25 mouse cellular contexts compared by ENCODE assay signal in the genomic region with DNA sequence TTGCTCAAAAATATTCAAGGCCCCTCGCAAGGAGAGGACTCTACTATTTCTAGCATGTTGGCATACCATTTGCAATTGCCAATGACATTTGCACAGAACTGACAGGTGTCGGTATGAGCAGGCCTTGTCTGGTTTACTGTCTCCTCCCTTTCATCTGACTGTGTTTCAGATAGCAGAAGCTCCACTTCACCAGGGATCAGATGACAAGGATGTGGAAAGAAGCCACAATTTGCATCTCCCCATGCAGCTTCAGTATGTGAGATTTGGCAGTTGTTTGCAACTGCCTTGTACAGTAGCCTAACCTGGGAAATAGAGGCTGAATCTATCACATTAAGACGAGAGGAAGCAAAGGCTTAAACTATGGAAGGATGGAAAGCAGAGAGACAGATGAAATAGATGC. TPM values are rescaled to one million over a fixed set of nuclear protein-coding genes. Genes with fewer than 3 reads are reported as not detected.
DNase-seq lines count a peak whose midpoint lies in the region; ATAC-seq and TF ChIP-seq lines count a peak whose summit lies in the region.
"Had no signal": no experiment of that assay in that cellular context is flagged by ENCODE, and none has a peak within 500 bp of the region (broad histone marks: within the 10 kb centered on the region; RNA-seq: fewer than 3 reads in every experiment).

No protein-coding gene starts in this region.

- no peaks in the 10 kb centered on the region for H3K36me3 ChIP-seq in limb, embryonic 10.5 days
- no peaks in the 10 kb centered on the region for H3K36me3 ChIP-seq in liver, embryonic 15.5 days (replicated peaks)
- H3K36me3 ChIP-seq: embryonic facial prominence, embryonic 12.5 days; forebrain, embryonic 12.5 days; heart, embryonic 10.5 days; intestine, embryonic 15.5 days; limb, embryonic 15.5 days; neural tube, embryonic 13.5 days had no signal

- no peak overlapping the region for H3K9ac ChIP-seq in liver, embryonic 15.5 days
- H3K9ac ChIP-seq: embryonic facial prominence, embryonic 12.5 days; forebrain, embryonic 12.5 days; intestine, embryonic 15.5 days; limb, embryonic 15.5 days; neural tube, embryonic 13.5 days had no signal

- peak overlapping the region; percentile 13; the same call in 1 of the 2 replicates for H3K4me2 ChIP-seq in liver, embryonic 15.5 days
- H3K4me2 ChIP-seq: embryonic facial prominence, embryonic 12.5 days; forebrain, embryonic 12.5 days; intestine, embryonic 15.5 days; limb, embryonic 15.5 days; neural tube, embryonic 13.5 days had no signal

- no peak for TF ChIP-seq CTCF in lung, adult 2 months (IDR thresholded peaks at IDR 0.05; ENCODE audit: insufficient read depth, low read length)

- peaks cover 4% of the 10 kb centered on the region for H3K4me1 ChIP-seq in limb, embryonic 10.5 days
- peaks cover 57% of the 10 kb centered on the region for H3K4me1 ChIP-seq in liver, embryonic 15.5 days (replicated peaks)
- H3K4me1 ChIP-seq in lung, adult 2 months (ENCODE audit: control insufficient read depth, insufficient read depth, low read length) = no peaks in the 10 kb centered on the region
- H3K4me1 ChIP-seq: heart, embryonic 10.5 days; intestine, embryonic 15.5 days had no signal

- no peaks in the 10 kb centered on the region for H3K27me3 ChIP-seq in limb, embryonic 10.5 days (ENCODE audit: low read depth, poor library complexity, severe bottlenecking)
- H3K27me3 ChIP-seq in liver, embryonic 15.5 days = no peaks in the 10 kb centered on the region
- H3K27me3 ChIP-seq: embryonic facial prominence, embryonic 12.5 days; intestine, embryonic 15.5 days; limb, embryonic 15.5 days had no signal

- DNase-seq in heart, adult 11 months = peak; percentile 27
- no peak for DNase-seq in heart, postnatal 36 days
- peak; percentile 8 for DNase-seq in limb, embryonic 10.5 days (ENCODE audit: low spot score)
- DNase-seq in lung, adult 2 months = no peak
- DNase-seq in thymus, postnatal 25 days = no peak
- no peak for DNase-seq in right cerebral cortex, postnatal 14 days
- DNase-seq: adrenal gland, postnatal 25 days; cerebellum, adult 9-10 months; kidney, adult 8-10 months; kidney, postnatal 10 days; midbrain, embryonic 14.5 days; retina, postnatal 1 day; thymus, postnatal 14 days had no signal

- no peak for ATAC-seq in liver, embryonic 15.5 days (ENCODE audit: insufficient read depth)
- ATAC-seq: CD4-positive, CD25-positive, alpha-beta regulatory T cell, adult 4 months; hindbrain, embryonic 16.5 days; intestine, embryonic 15.5 days; lung, postnatal 0 days had no signal

- H3K4me3 ChIP-seq in limb, embryonic 10.5 days = no peak overlapping the region
- no peak overlapping the region for H3K4me3 ChIP-seq in liver, embryonic 15.5 days (replicated peaks)
- H3K4me3 ChIP-seq in lung, adult 2 months (replicated peaks; ENCODE audit: extremely low read depth, low read depth, low read length) = no peak overlapping the region
- H3K4me3 ChIP-seq: embryonic facial prominence, embryonic 12.5 days; erythroblast, embryonic 14.5 days; forebrain, embryonic 12.5 days; heart, embryonic 10.5 days; intestine, embryonic 15.5 days; left cerebral cortex, adult 2 months; limb, embryonic 15.5 days; neural tube, embryonic 13.5 days had no signal

- intact Hi-C loops in heart, postnatal 36 days (cut with DNase I) = no loop called here

- no peak overlapping the region for H3K27ac ChIP-seq in limb, embryonic 10.5 days
- peak overlapping the region; percentile 89 for H3K27ac ChIP-seq in liver, embryonic 15.5 days (replicated peaks)
- H3K27ac ChIP-seq: embryonic facial prominence, embryonic 12.5 days; forebrain, embryonic 12.5 days; heart, embryonic 10.5 days; intestine, embryonic 15.5 days; left cerebral cortex, adult 2 months; limb, embryonic 15.5 days; neural tube, embryonic 13.5 days had no signal

- TF ChIP-seq POLR2A in lung, adult 2 months (IDR thresholded peaks at IDR 0.05; ENCODE audit: borderline replicate concordance, extremely low read depth, low read depth, low read length) = no peak

- WGBS in limb, embryonic 10.5 days = 70% methylated on average over 3 of the region's 3 CpGs
- 34% methylated on average over 3 of the region's 3 CpGs for WGBS in liver, embryonic 15.5 days (ENCODE audit: insufficient replicate concordance)
- WGBS in lung, adult 2 months = 70% methylated on average over 3 of the region's 3 CpGs

- no peaks in the 10 kb centered on the region for H3K9me3 ChIP-seq in limb, embryonic 10.5 days (replicated peaks)
- H3K9me3 ChIP-seq in liver, embryonic 15.5 days (replicated peaks) = no peaks in the 10 kb centered on the region
- H3K9me3 ChIP-seq: embryonic facial prominence, embryonic 12.5 days; forebrain, embryonic 12.5 days; heart, embryonic 10.5 days; intestine, embryonic 15.5 days; limb, embryonic 15.5 days; neural tube, embryonic 13.5 days had no signal

RNA-seq across cellular contexts. Expression of gene Asns, which starts 3.6 kb away (rescaled TPM):
- 1 to 10 TPM; 2.7 to 3.1 TPM for total RNA-seq in heart, postnatal 36 days (2021)
- 100.0 and 126 TPM in 2 replicates for polyA plus RNA-seq in limb, embryonic 10.5 days (2016; fragmentation: Nextera tagmentation; extraction: Ambion mirVana)
- 305 and 316 TPM in 2 replicates for polyA plus RNA-seq in liver, embryonic 15.5 days (2015; fragmentation: Nextera tagmentation; extraction: Ambion mirVana)
- 9.4 and 13.7 TPM in 2 replicates for polyA plus RNA-seq in lung, adult 2 months (2012; rRNA removed)

Comparison
In these comparisons a context has a peak if more than half of its experiments do, and no peak if none do; other contexts are left out.
1. DNase-seq: peak in heart, adult 11 months (single experiment) and limb, embryonic 10.5 days (single experiment); none in heart, postnatal 36 days (0 of 2), lung, adult 2 months (single experiment), thymus, postnatal 25 days (single experiment) and right cerebral cortex, postnatal 14 days (single experiment).